Mouse (Mus musculus): ENCODE data around the gene Kdm4b. TPM values are rescaled to one million over a fixed set of nuclear protein-coding genes. Genes with fewer than 3 reads are reported as not detected.

Gene Kdm4b
- polyA plus RNA-seq (2014; fragmentation: Nextera tagmentation; extraction: Ambion mirVana) = 24.1 and 24.4 TPM in 2 replicates

DNA sequence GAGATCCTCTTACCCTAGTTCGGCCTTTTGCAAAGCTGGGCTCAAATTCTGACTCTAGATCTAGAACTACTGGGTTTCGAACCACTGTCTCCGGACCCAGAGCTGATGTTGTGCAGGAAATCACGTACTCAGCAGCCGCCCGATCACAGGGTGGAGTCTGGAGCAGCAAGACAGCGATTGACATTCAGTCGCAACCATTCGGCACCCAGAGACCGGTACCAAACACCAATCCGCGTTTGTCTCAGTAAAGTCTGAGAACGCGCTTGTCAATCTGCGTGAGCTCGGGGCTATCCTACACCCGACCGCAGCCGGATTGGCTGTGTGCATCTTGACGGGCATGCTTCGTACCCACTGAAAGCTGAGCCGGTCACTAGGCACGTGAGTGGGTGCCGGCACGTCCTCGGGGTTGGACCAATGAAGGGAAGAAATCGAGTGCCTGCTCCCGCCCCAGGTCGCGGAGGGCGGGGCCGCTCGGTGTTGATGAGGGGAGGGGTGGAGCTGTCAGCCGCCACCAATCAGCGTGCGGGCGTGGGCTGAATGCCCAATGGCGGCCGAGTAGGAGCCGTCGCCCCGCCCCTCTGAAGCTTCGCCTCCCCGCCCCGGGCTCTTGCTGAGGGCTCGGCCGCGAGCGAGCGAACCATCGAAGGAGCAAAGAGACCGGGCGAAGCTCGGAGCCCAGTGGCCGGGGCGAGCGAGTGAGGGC is at the start of gene Kdm4b:
Kdm4b (plus strand) TSS at position 613 of the 703 bp plus-strand sequence.
- peak within 1 kb of the TSS; percentile 94 for H3K4me2 ChIP-seq (ENCODE audit: low read length)
- H3K4me3 ChIP-seq (ENCODE audit: control insufficient read depth in 1 of 2, insufficient read depth in 1 of 2, low read depth in 1 of 2, low read length in 2 of 2) = peak within 1 kb of the TSS; percentile 76 to 91
- H3K36me3 ChIP-seq (ENCODE audit: control insufficient read depth, insufficient read depth, low read length) = peaks cover 21% of the 10 kb centered on the region
- peaks cover 24 to 36% of the 10 kb centered on the region in 2 experiments for H3K4me1 ChIP-seq (ENCODE audit: control insufficient read depth in 2 of 2, insufficient read depth in 2 of 2, low read length in 2 of 2)
- no peaks in the 10 kb centered on the region for H3K9me3 ChIP-seq (ENCODE audit: control insufficient read depth, low read length)
- peak; percentile 98 for ATAC-seq (ENCODE audit: insufficient number of reproducible peaks, insufficient read depth, low FRiP score, low read depth)
- H3K27ac ChIP-seq (replicated peaks in 1 of 2; ENCODE audit: control insufficient read depth in 1 of 2, insufficient read depth in 1 of 2, low read depth in 2 of 2, low read length in 2 of 2) = peak within 1 kb of the TSS; percentile 92 to 97
- WGBS = under 1% methylated on average over 50 of the region's 57 CpGs
- H3K9ac ChIP-seq (ENCODE audit: low read length) = peak within 1 kb of the TSS; percentile 96
- H3K27me3 ChIP-seq (ENCODE audit: control insufficient read depth, insufficient read depth, low read length) = no peaks in the 10 kb centered on the region

DNA sequence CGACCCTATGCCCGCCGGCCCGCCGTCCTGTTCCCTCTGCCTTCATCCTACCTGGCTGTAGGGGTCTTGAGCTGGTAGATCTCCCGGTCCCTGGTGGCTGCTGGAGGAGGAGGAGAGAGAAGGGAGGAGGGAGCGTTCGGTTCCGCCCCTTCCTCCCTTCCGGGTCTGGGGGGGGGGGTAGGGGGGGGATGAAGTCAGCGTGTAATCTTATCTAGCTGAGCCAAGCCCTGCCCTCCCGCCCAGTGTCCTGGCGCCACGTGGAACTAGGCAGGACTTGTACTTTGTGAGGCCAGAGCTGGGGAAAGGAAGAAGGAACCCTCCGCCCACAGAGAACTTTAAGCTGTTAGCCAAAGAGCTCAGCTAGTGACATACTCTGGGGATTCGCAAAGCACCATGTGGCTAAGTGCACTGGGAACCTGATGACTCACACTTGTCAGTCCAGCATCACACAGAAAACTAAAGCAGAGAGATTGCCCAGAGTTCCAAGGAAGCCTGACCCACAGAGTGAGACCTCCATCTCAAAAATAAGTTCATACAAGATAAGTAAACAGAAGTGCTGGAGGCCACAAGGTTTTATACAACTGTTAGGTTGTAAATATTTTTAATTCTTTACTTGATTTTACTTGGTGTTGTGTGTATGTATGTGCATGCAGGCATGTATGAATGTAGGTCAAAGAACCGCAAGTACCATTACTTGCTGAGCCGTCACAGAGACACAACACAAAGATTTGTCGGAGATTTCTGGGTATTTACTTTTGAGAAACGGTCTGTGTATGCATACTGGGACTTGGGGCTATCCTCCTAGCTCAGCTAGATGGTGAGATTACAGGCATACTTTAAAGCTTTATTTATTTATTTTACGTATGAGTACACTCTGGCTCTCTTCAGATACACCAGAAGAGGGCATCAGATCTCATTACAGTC is 49.0 kb upstream of the Kdm4b start, which contains the start of gene Ticam1:
Ticam1 (minus strand) TSS at position 144 of the 924 bp plus-strand sequence.
- peak within 1 kb of the TSS; percentile 66 to 68 for H3K4me3 ChIP-seq (ENCODE audit: control insufficient read depth in 1 of 2, insufficient read depth in 1 of 2, low read depth in 1 of 2, low read length in 2 of 2)
- H3K4me2 ChIP-seq (ENCODE audit: low read length) = peak within 1 kb of the TSS; percentile 61
- no peaks in the 10 kb centered on the region for H3K9me3 ChIP-seq (ENCODE audit: control insufficient read depth, low read length)
- ATAC-seq (ENCODE audit: insufficient number of reproducible peaks, insufficient read depth, low FRiP score, low read depth) = peak; percentile 93
- WGBS = 5% methylated on average over 20 of the region's 21 CpGs
- peaks cover 63% of the 10 kb centered on the region for H3K36me3 ChIP-seq (ENCODE audit: control insufficient read depth, insufficient read depth, low read length)
- peaks cover 8 to 31% of the 10 kb centered on the region in 2 experiments for H3K4me1 ChIP-seq (ENCODE audit: control insufficient read depth in 2 of 2, insufficient read depth in 2 of 2, low read length in 2 of 2)
- peak within 1 kb of the TSS; percentile 94 to 97 for H3K27ac ChIP-seq (replicated peaks in 1 of 2; ENCODE audit: control insufficient read depth in 1 of 2, insufficient read depth in 1 of 2, low read depth in 2 of 2, low read length in 2 of 2)
- H3K9ac ChIP-seq (ENCODE audit: low read length) = peak within 1 kb of the TSS; percentile 93
- no peaks in the 10 kb centered on the region for H3K27me3 ChIP-seq (ENCODE audit: control insufficient read depth, insufficient read depth, low read length)

DNA sequence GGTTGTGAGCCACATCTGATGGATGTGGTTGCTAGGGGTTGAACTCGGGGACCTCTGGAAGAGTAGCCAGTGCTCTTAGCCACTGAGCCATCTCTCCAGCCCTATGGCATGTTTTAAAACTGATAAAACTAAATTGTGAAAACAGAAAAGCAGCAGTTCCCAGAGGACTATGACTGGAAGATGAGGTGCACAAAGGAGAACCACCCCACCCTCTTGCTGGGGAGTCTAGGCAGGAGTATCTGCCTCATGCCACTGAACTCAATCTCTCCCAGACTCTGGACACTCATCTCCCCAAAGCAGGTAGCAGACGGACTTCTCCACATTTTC is 48.3 kb upstream of the Kdm4b start:
- no peak for ATAC-seq (ENCODE audit: insufficient number of reproducible peaks, insufficient read depth, low FRiP score, low read depth)
- H3K4me1 ChIP-seq (ENCODE audit: control insufficient read depth in 2 of 2, insufficient read depth in 2 of 2, low read length in 2 of 2) = peaks cover 8 to 31% of the 10 kb centered on the region in 2 experiments
- H3K4me3 ChIP-seq (ENCODE audit: control insufficient read depth in 1 of 2, insufficient read depth in 1 of 2, low read depth in 1 of 2, low read length in 2 of 2) = peak overlapping the region in 1 of 2 experiments; percentile 66; a peak in 2 of 4 replicates
- no peaks in the 10 kb centered on the region for H3K27me3 ChIP-seq (ENCODE audit: control insufficient read depth, insufficient read depth, low read length)
- H3K9me3 ChIP-seq (ENCODE audit: control insufficient read depth, low read length) = no peaks in the 10 kb centered on the region
- peak overlapping the region; percentile 93 for H3K9ac ChIP-seq (ENCODE audit: low read length)
- peak overlapping the region; percentile 93 to 97 for H3K27ac ChIP-seq (replicated peaks in 1 of 2; ENCODE audit: control insufficient read depth in 1 of 2, insufficient read depth in 1 of 2, low read depth in 2 of 2, low read length in 2 of 2)
- WGBS = 35% methylated on average over 2 of the region's 2 CpGs
- peaks cover 61% of the 10 kb centered on the region for H3K36me3 ChIP-seq (ENCODE audit: control insufficient read depth, insufficient read depth, low read length)
- H3K4me2 ChIP-seq (ENCODE audit: low read length) = peak overlapping the region; percentile 61

DNA sequence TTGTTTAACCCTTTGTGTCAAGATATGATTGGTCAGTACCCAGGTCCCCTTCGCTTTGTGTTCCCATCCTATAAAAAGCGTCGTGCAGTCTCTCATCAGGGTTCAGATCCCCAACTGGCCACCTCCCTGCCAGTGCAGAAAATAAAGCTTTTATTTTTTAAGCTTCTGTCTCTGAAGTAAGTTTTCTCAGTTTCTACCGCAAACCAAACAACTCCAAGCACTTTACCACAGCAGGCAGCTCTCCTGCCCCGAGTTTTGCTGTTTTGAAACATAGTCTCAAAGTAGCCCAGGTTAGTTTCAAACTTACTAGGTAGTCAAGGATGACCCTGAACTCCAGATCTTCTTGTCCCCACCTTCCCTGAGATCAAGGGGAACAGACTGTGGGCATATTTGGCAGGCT is 47.5 kb upstream of the Kdm4b start:
- no peak for ATAC-seq (ENCODE audit: insufficient number of reproducible peaks, insufficient read depth, low FRiP score, low read depth)
- Histone ChIP-seq H3K4me1 (ENCODE audit: control insufficient read depth in 2 of 2, insufficient read depth in 2 of 2, low read length in 2 of 2) (peaks cover 8 to 24% of the 10 kb centered on the region in 2 experiments), H3K9ac (ENCODE audit: low read length) (peak overlapping the region; percentile 34; the same call in 1 of the 2 replicates), H3K4me2 (ENCODE audit: low read length) (no peak overlapping the region), H3K27ac (replicated peaks in 1 of 2; ENCODE audit: control insufficient read depth in 1 of 2, insufficient read depth in 1 of 2, low read depth in 2 of 2, low read length in 2 of 2) (peak overlapping the region; percentile 93 to 97), H3K9me3 (ENCODE audit: control insufficient read depth, low read length) (no peaks in the 10 kb centered on the region), H3K4me3 (ENCODE audit: control insufficient read depth in 1 of 2, insufficient read depth in 1 of 2, low read depth in 1 of 2, low read length in 2 of 2) (no peak overlapping the region), H3K36me3 (ENCODE audit: control insufficient read depth, insufficient read depth, low read length) (peaks cover 63% of the 10 kb centered on the region), H3K27me3 (ENCODE audit: control insufficient read depth, insufficient read depth, low read length) (no peaks in the 10 kb centered on the region)
- WGBS = 89% methylated on average over 5 of the region's 5 CpGs

DNA sequence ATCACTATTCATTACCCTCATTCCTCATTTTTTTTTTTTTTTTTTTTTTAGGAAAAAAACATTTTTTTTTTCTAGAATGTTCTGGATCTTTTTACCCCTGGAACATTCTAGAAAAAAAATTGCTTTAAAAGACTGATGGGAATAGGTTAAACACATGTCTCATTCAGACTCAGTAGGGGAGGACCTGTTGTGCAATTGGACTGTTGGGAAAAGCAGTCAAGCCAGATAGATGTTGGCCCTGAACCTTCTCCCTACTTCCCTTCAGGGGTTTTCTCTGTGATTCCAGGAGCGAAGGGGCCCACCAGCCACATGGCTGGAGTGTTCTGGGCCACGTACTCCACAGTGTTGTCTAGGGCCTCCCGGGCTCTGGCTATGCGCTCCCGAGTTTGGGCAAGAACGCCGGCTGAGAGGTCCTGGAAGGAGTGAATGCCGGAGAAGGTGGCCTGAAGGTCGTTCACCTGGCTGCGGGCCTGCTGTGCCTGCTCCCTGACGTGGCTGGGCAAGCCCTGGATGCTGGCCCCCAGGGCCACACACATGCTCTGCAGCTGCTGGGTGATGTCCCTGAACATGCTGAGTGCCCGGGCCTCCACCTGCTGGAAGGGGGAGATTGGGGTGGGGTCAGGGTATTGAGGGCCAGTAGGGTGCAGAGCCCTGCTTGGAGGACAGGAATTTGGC is 46.2 kb upstream of the Kdm4b start:
- no peak for ATAC-seq (ENCODE audit: insufficient number of reproducible peaks, insufficient read depth, low FRiP score, low read depth)
- Histone ChIP-seq H3K9me3 (ENCODE audit: control insufficient read depth, low read length) (no peaks in the 10 kb centered on the region), H3K4me2 (ENCODE audit: low read length) (no peak overlapping the region), H3K27me3 (ENCODE audit: control insufficient read depth, insufficient read depth, low read length) (no peaks in the 10 kb centered on the region), H3K36me3 (ENCODE audit: control insufficient read depth, insufficient read depth, low read length) (peaks cover 64% of the 10 kb centered on the region), H3K9ac (ENCODE audit: low read length) (peak overlapping the region; percentile 49), H3K27ac (replicated peaks in 1 of 2; ENCODE audit: control insufficient read depth in 1 of 2, insufficient read depth in 1 of 2, low read depth in 2 of 2, low read length in 2 of 2) (peak overlapping the region; percentile 31 to 75; a peak in 3 of 4 replicates), H3K4me1 (ENCODE audit: control insufficient read depth in 2 of 2, insufficient read depth in 2 of 2, low read length in 2 of 2) (peaks cover 6 to 17% of the 10 kb centered on the region in 2 experiments), H3K4me3 (ENCODE audit: control insufficient read depth in 1 of 2, insufficient read depth in 1 of 2, low read depth in 1 of 2, low read length in 2 of 2) (no peak overlapping the region)
- WGBS = 53% methylated on average over 12 of the region's 12 CpGs

DNA sequence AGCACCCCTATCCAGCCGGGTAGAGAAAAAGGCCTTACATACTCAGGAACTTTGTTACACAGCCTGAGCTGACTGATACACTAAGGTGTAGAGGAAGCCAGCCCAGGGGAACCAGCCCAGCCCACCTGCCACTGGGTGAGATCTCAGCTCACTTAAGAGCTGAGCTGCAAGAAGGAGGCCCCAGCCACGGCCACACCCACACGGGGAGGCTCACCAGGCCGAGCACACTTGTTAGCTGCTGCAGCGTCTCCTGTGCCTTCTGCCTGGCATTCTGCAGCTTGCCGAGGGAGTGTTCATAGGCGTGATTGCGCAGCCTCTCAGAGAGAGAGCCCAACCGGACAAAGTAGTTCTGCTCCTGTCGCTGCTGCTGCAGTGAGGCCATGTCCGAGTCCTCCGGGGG is 44.7 kb upstream of the Kdm4b start:
- Histone ChIP-seq H3K4me3 (ENCODE audit: control insufficient read depth in 1 of 2, insufficient read depth in 1 of 2, low read depth in 1 of 2, low read length in 2 of 2) (no peak overlapping the region), H3K9me3 (ENCODE audit: control insufficient read depth, low read length) (no peaks in the 10 kb centered on the region), H3K27me3 (ENCODE audit: control insufficient read depth, insufficient read depth, low read length) (no peaks in the 10 kb centered on the region), H3K4me2 (ENCODE audit: low read length) (no peak overlapping the region), H3K27ac (replicated peaks in 1 of 2; ENCODE audit: control insufficient read depth in 1 of 2, insufficient read depth in 1 of 2, low read depth in 2 of 2, low read length in 2 of 2) (no peak overlapping the region), H3K9ac (ENCODE audit: low read length) (no peak overlapping the region), H3K4me1 (ENCODE audit: control insufficient read depth in 2 of 2, insufficient read depth in 2 of 2, low read length in 2 of 2) (peaks cover 4 to 17% of the 10 kb centered on the region in 2 experiments), H3K36me3 (ENCODE audit: control insufficient read depth, insufficient read depth, low read length) (peaks cover 80% of the 10 kb centered on the region)
- WGBS = 82% methylated on average over 12 of the region's 12 CpGs
- no peak for ATAC-seq (ENCODE audit: insufficient number of reproducible peaks, insufficient read depth, low FRiP score, low read depth)

DNA sequence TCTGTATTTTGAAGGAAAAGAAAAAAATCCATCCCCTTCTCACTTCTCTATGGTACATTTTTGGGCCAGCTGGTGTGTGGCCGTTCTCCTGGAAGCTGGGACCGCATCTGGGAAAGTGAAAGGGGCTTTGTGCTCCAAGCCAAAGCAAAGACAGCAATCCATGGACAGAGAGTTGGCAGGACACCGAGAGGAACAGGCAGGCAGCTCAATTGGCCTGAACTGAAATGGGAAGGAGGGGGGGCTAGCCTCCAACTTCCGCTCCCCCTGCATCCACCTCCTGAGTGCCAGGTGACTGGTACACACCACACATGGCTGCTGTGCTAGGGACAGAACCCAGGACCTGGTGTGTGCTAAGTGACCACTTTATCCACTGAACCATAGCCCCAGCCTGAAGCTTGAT is 43.1 kb upstream of the Kdm4b start:
- H3K27ac ChIP-seq (replicated peaks in 1 of 2; ENCODE audit: control insufficient read depth in 1 of 2, insufficient read depth in 1 of 2, low read depth in 2 of 2, low read length in 2 of 2) = no peak overlapping the region
- peaks cover 9 to 18% of the 10 kb centered on the region in 2 experiments for H3K4me1 ChIP-seq (ENCODE audit: control insufficient read depth in 2 of 2, insufficient read depth in 2 of 2, low read length in 2 of 2)
- ATAC-seq (ENCODE audit: insufficient number of reproducible peaks, insufficient read depth, low FRiP score, low read depth) = no peak
- H3K27me3 ChIP-seq (ENCODE audit: control insufficient read depth, insufficient read depth, low read length) = no peaks in the 10 kb centered on the region
- no peak overlapping the region for H3K4me2 ChIP-seq (ENCODE audit: low read length)
- H3K9ac ChIP-seq (ENCODE audit: low read length) = no peak overlapping the region
- 85% methylated on average over 4 of the region's 4 CpGs for WGBS
- peaks cover 89% of the 10 kb centered on the region for H3K36me3 ChIP-seq (ENCODE audit: control insufficient read depth, insufficient read depth, low read length)
- H3K4me3 ChIP-seq (ENCODE audit: control insufficient read depth in 1 of 2, insufficient read depth in 1 of 2, low read depth in 1 of 2, low read length in 2 of 2) = no peak overlapping the region
- H3K9me3 ChIP-seq (ENCODE audit: control insufficient read depth, low read length) = no peaks in the 10 kb centered on the region
